In the genomic region with DNA sequence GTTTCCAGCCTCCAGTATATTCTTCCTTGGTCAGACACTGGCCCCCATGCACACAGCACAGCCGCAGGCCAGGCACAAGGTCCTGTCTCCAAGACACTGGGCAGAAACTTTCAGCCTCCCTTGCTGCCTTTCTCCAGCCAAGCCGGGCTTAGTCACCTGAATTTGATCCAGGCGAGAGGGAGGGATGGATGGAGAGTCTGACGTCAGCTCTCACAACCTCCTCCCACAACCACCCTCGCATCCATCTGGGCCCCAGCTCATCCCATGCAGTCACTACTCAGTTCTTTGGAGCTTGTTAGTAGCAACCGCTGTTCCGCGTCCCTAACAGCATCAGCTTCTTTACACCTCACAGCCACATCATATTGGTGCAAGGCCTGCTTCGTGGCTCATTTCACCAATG, we compare ENCODE assay signal across 9 mouse cellular contexts. TPM values are rescaled to one million over a fixed set of nuclear protein-coding genes. Genes with fewer than 3 reads are reported as not detected.
DNase-seq lines count a peak whose midpoint lies in the region; ATAC-seq and TF ChIP-seq lines count a peak whose summit lies in the region.
"Had no signal": no experiment of that assay in that cellular context is flagged by ENCODE, and none has a peak within 500 bp of the region (broad histone marks: within the 10 kb centered on the region; RNA-seq: fewer than 3 reads in every experiment).

No protein-coding gene starts in this region.

- peaks cover 38% of the 10 kb centered on the region for H3K4me1 ChIP-seq in neural tube, embryonic 13.5 days (replicated peaks)
- H3K4me1 ChIP-seq in neural tube, embryonic 15.5 days: peaks cover 38% of the 10 kb centered on the region
- H3K4me1 ChIP-seq in olfactory bulb, adult 2 months (ENCODE audit: control insufficient read depth, insufficient read depth, low read length): peaks cover 56% of the 10 kb centered on the region
- no peaks in the 10 kb centered on the region for H3K4me1 ChIP-seq in kidney, adult 2 months (ENCODE audit: control insufficient read depth, insufficient read depth, low read length)

- ATAC-seq in neural tube, embryonic 13.5 days (ENCODE audit: low read depth): no peak
- ATAC-seq in neural tube, embryonic 15.5 days (ENCODE audit: low FRiP score): no peak

- H3K4me2 ChIP-seq in neural tube, embryonic 13.5 days: no peak overlapping the region
- H3K4me2 ChIP-seq in neural tube, embryonic 15.5 days: no peak overlapping the region
- H3K4me2 ChIP-seq: midbrain, embryonic 12.5 days had no signal

- peaks cover 14% of the 10 kb centered on the region for H3K36me3 ChIP-seq in neural tube, embryonic 13.5 days
- H3K36me3 ChIP-seq in neural tube, embryonic 15.5 days: peaks cover 17% of the 10 kb centered on the region
- no peaks in the 10 kb centered on the region for H3K36me3 ChIP-seq in kidney, adult 2 months (ENCODE audit: control insufficient read depth, insufficient read depth, low read length)
- H3K36me3 ChIP-seq: midbrain, embryonic 12.5 days had no signal

- H3K9me3 ChIP-seq in neural tube, embryonic 13.5 days: no peaks in the 10 kb centered on the region
- H3K9me3 ChIP-seq in neural tube, embryonic 15.5 days (replicated peaks): no peaks in the 10 kb centered on the region
- H3K9me3 ChIP-seq: midbrain, embryonic 12.5 days had no signal

- no peak for TF ChIP-seq POLR2A in olfactory bulb, adult 2 months (IDR thresholded peaks at IDR 0.05; ENCODE audit: insufficient read depth, low read depth, low read length)
- no peak for TF ChIP-seq POLR2A in kidney, adult 2 months (IDR thresholded peaks at IDR 0.05; ENCODE audit: low read depth, low read length)

- H3K4me3 ChIP-seq in neural tube, embryonic 13.5 days: no peak overlapping the region
- no peak overlapping the region for H3K4me3 ChIP-seq in neural tube, embryonic 15.5 days (replicated peaks)
- H3K4me3 ChIP-seq in olfactory bulb, adult 2 months (ENCODE audit: insufficient read depth, low read depth, low read length): no peak overlapping the region
- H3K4me3 ChIP-seq in kidney, adult 2 months (ENCODE audit: insufficient read depth, low read depth, low read length): no peak overlapping the region
- H3K4me3 ChIP-seq: midbrain, embryonic 12.5 days had no signal

- no peak for TF ChIP-seq CTCF in olfactory bulb, adult 2 months (IDR thresholded peaks at IDR 0.05; ENCODE audit: insufficient read depth, low read depth, low read length)
- no peak for TF ChIP-seq CTCF in kidney, adult 2 months (conservative IDR thresholded peaks at IDR 0.05; ENCODE audit: insufficient read depth, insufficient read length, low read depth, low read length)

- peaks cover 23% of the 10 kb centered on the region for H3K27me3 ChIP-seq in neural tube, embryonic 13.5 days
- no peaks in the 10 kb centered on the region for H3K27me3 ChIP-seq in neural tube, embryonic 15.5 days (replicated peaks)
- no peaks in the 10 kb centered on the region for H3K27me3 ChIP-seq in kidney, adult 2 months (replicated peaks; ENCODE audit: control insufficient read depth, insufficient read depth, low read length)

- no peak overlapping the region for H3K27ac ChIP-seq in neural tube, embryonic 13.5 days (replicated peaks)
- H3K27ac ChIP-seq in neural tube, embryonic 15.5 days (replicated peaks): no peak overlapping the region
- H3K27ac ChIP-seq in olfactory bulb, adult 2 months (ENCODE audit: insufficient read depth, low read depth, low read length): peak overlapping the region; percentile 32; the same call in 1 of the 2 replicates
- H3K27ac ChIP-seq in kidney, adult 2 months (ENCODE audit: insufficient read depth, low read depth, low read length): no peak overlapping the region
- H3K27ac ChIP-seq: midbrain, embryonic 12.5 days had no signal

- H3K9ac ChIP-seq in neural tube, embryonic 13.5 days: peak overlapping the region; percentile 23; the same call in 1 of the 2 replicates
- no peak overlapping the region for H3K9ac ChIP-seq in neural tube, embryonic 15.5 days (replicated peaks)
- H3K9ac ChIP-seq: midbrain, embryonic 12.5 days had no signal

- WGBS in neural tube, embryonic 13.5 days: 55% methylated on average over 9 of the region's 9 CpGs
- WGBS in neural tube, embryonic 15.5 days: 57% methylated on average over 9 of the region's 9 CpGs
- 35% methylated on average over 9 of the region's 9 CpGs for WGBS in olfactory bulb, adult 2 months
- WGBS in kidney, adult 2 months: 73% methylated on average over 9 of the region's 9 CpGs

- peak; percentile 74 to 78 for DNase-seq in cerebellum, postnatal 36 days
- DNase-seq in layer of hippocampus, adult 11-12 months (ENCODE audit: low spot score): peak; percentile 85
- no peak for DNase-seq in kidney, adult 2 months
- no peak for DNase-seq in kidney, postnatal 14 days
- no peak for DNase-seq in kidney, postnatal 10 days

RNA-seq across cellular contexts. Expression of gene Camkk1, which starts 4.3 kb away (rescaled TPM):
- 18.7 and 20.9 TPM in 2 replicates for polyA plus RNA-seq in neural tube, embryonic 13.5 days (2015; fragmentation: Nextera tagmentation; extraction: Ambion mirVana)
- polyA plus RNA-seq in neural tube, embryonic 15.5 days (2015; fragmentation: Nextera tagmentation; extraction: Ambion mirVana): 30.9 and 34.7 TPM in 2 replicates
- polyA plus RNA-seq in olfactory bulb, adult 2 months (2012; ENCODE audit: insufficient read depth, insufficient read length, low replicate concordance, missing spikeins): not detected in 2 replicates
- 1.0 and 1.1 TPM in 2 replicates for polyA plus RNA-seq in kidney, adult 2 months (2012; rRNA removed)

RNA-seq across cellular contexts. Expression of gene P2rx1, which starts 24.2 kb away (rescaled TPM):
- 0.38 and 0.96 TPM in 2 replicates for polyA plus RNA-seq in neural tube, embryonic 13.5 days (2015; fragmentation: Nextera tagmentation; extraction: Ambion mirVana)
- polyA plus RNA-seq in neural tube, embryonic 15.5 days (2015; fragmentation: Nextera tagmentation; extraction: Ambion mirVana): 0.47 and 3.3 TPM in 2 replicates
- not detected in 2 replicates for polyA plus RNA-seq in olfactory bulb, adult 2 months (2012; ENCODE audit: insufficient read depth, insufficient read length, low replicate concordance, missing spikeins)
- polyA plus RNA-seq in kidney, adult 2 months (2012; rRNA removed): 4.8 and 6.3 TPM in 2 replicates

RNA-seq across cellular contexts. Expression of gene Ncbp3, which starts 24.5 kb away (rescaled TPM):
- 11.6 and 14.1 TPM in 2 replicates for polyA plus RNA-seq in neural tube, embryonic 13.5 days (2015; fragmentation: Nextera tagmentation; extraction: Ambion mirVana)
- 9.1 and 10.1 TPM in 2 replicates for polyA plus RNA-seq in neural tube, embryonic 15.5 days (2015; fragmentation: Nextera tagmentation; extraction: Ambion mirVana)
- not detected in 2 replicates for polyA plus RNA-seq in olfactory bulb, adult 2 months (2012; ENCODE audit: insufficient read depth, insufficient read length, low replicate concordance, missing spikeins)
- polyA plus RNA-seq in kidney, adult 2 months (2012; rRNA removed): 2.2 and 2.9 TPM in 2 replicates

Comparison
In these comparisons a context has a peak if more than half of its experiments do, and no peak if none do; other contexts are left out.
1. DNase-seq: peak in cerebellum, postnatal 36 days (2 of 2) and layer of hippocampus, adult 11-12 months (single experiment); none in kidney, adult 2 months (single experiment), kidney, postnatal 14 days (single experiment) and kidney, postnatal 10 days (single experiment).